Mouse (Mus musculus) central nervous system, embryonic 14 days (tissue): Measurements from ENCODE around the gene Cand1. TPM values are rescaled to one million over a fixed set of nuclear protein-coding genes. Genes with fewer than 3 reads are reported as not detected.

Experiments used
- polyA plus RNA-seq: library from polyadenylated mRNA; depleted of rRNA; stranded (reverse); fragments of >200 nt; gene quantifications from 2 replicates; pipeline ENCODE4 v1.2.3, GENCODE M21; 2012; rRNA removed

Cand1 gene
- 55.6 and 56.1 TPM in 2 replicates for polyA plus RNA-seq

DNA sequence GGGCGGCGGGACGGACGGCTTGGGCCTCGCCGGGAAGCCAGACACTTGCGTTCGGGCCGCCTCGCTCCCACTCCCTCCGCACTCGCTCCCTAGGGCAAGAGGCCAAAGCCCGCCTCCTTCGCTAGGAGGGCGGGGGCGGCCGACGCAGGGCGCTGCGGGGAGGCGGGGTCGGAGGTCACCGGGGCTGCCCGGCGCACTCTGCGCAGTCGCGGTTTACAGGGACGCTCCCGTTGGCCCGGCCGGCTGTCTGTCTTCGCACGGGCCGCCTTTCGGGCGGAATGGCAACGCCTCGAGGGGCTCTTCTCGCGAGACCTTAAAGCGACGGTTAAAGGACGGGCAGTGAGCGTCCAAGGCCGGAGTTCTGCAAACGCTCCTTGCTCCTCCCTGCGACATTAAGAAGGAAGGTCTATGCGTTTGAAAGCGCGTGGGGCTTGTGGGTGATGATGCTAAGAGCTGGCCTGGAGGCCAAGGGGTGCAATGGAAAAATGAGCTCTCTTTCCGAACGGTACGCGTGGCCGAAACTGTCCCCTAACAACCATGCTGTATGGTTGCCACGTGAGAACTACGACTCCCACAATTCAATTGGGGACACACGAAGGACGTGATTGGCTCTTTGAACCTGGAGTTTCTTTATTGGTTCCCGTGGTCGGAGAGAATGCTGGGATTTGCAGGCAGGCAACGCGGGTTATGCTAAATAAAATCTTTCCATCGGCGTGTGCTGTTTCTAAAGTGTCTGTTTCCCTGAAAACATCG, at the start of gene Cand1:
TSS of gene Cand1 (minus strand) at position 87 of the 753 bp plus-strand sequence.

Other genes with a start within 250 kb of the Cand1 start
- 17.1 and 17.9 TPM in 2 replicates for gene Grip1, start 213.8 kb upstream of the Cand1 start, polyA plus RNA-seq